Mouse (Mus musculus): ENCODE results near the gene Eef1akmt2. TPM values are rescaled to one million over a fixed set of nuclear protein-coding genes. Genes with fewer than 3 reads are reported as not detected.

Eef1akmt2 gene
- 87.1 and 111 TPM in 2 replicates for polyA plus RNA-seq (2015; fragmentation: Nextera tagmentation; extraction: Ambion mirVana)

DNA sequence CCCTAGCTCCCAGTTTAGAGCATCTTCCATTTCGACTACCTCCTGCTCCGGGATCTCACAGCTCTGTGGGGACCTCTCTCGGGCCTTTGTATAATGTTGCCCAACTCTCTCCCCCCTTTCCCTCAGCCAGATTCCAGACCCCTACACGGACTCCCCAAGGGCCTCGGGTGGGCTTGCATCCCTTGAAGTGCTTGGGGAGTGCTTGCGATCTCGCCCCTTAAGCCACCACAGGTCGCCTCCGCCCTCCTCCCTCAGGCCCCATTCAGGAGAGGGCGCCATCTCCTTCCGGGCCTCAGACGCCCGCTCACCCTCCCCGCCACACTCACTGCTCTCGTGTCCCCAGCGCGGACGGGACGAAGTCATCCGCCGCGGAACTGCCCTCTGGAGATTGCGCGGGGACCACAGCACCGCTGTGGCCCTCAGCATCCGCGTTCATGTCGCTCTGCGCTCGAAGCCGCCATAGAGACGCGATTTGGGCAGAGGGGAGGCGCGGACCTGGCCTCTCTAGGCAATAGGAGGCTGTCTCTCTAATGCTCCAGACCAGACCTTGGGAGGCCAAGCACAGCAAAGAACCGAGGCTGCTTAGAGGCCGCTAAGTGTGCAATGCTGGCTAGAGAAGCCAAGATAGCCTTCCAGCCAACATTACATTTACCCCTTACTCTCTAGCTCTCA, at the start of gene Eef1akmt2:
Gene Eef1akmt2, minus strand, starts transcription at position 501 of the 672 bp plus-strand sequence.

DNA sequence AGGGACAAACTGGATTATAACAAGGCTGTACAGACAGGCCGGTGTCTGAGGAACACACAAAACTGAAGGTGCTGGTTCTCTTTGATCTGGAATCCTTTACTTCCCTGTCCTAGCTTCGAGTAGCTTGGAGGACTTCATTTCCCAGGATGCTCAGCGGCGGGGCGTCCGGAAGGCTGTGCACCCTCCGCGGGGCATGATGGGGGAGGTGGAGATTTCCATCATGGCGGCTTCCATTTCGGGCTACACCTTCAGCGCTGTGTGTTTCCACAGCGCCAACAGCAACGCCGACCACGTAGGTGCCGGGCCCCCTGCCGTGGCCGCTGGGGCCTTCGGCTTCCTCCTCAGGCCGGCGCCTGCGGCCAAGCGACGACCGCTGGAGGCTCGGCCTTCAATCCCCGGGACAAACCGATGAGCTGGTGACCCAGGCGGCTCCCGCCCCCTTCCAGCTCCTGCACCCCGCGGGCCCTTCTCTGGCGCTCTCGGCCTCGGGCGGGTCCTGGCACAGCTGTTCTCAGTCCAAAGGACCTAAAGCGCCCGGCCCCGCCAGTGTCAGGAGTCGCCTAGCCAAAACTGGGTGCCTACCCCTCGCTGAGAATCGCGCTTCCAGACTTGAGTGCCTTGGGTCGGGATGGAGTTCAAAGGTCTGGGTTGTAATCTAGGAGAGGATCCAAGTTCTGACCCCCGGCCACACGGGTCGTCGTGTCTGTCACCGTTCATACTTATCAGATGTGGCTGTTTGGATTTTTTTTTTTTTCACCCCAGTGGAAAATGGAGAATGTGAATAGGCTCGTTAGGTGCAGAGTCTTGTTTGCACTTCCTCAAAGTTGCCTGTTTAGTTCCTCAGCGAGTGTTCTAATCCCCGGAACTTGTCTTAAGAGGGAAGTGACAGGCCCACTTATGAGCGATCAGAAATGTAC, 6.8 kb upstream of the Eef1akmt2 start, which contains the start of gene Abraxas2:
Gene Abraxas2, plus strand, starts transcription at position 184 of the 917 bp plus-strand sequence.

DNA sequence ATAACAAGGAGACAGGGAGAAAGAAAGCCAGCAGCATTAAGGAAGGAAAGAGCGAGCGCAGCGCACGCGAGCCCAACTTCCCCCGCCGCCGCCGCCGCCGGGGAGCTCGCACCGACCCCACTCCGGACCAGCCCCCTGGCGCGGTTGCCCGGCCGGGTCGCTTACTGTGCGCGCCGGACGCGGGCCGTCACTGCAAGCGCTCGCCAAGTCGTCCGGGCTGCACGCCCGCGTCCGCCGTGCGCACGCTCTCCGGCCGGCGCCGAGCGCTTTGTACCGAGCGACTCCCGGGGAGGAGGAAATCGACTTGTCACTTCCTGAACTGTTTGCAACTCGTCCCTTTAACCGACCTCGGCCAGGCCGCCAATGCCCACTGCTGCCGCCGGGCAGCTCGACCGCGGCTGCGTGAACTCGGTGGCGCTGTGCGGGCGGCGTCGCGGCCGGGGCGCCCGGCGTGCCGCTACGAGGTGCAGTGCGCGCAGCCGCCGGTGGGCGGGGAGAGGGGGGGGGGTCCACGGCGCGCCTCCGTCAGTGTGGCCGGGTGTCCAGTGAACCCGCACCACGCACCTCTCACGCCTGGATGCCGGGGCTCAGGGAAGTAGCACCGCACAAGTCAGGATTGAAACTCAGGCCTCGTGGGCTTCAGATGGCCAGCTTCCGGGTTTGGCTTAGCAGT, 38.9 kb downstream of the Eef1akmt2 start, which contains the start of gene Fam53b:
Gene Fam53b, minus strand, starts transcription at position 471 of the 673 bp plus-strand sequence.

Other genes starting within 250 kb of the Eef1akmt2 start
- gene Lhpp, start 242.0 kb downstream of the Eef1akmt2 start, polyA plus RNA-seq (2015; fragmentation: Nextera tagmentation; extraction: Ambion mirVana): 22.4 and 31.1 TPM in 2 replicates
- gene Fam53b, start 38.8 kb downstream of the Eef1akmt2 start, polyA plus RNA-seq (2015; fragmentation: Nextera tagmentation; extraction: Ambion mirVana): 11.5 and 24.0 TPM in 2 replicates
- 26.9 and 29.2 TPM in 2 replicates for gene Abraxas2, start 6.6 kb upstream of the Eef1akmt2 start, polyA plus RNA-seq (2015; fragmentation: Nextera tagmentation; extraction: Ambion mirVana)
- gene Zranb1, start 78.5 kb upstream of the Eef1akmt2 start, polyA plus RNA-seq (2015; fragmentation: Nextera tagmentation; extraction: Ambion mirVana): 13.2 and 15.2 TPM in 2 replicates